Mouse (Mus musculus) forebrain, embryonic 11.5 days (tissue): ENCODE results near the gene Hoxc6. TPM values are rescaled to one million over a fixed set of nuclear protein-coding genes. Genes with fewer than 3 reads are reported as not detected.

Experiments used
- ATAC-seq: fragments of 200-750 bp; cut with Nextera tagmentation; replicated peaks from 2 replicates; pipeline ENCODE4 v1.8.0; 2017; ENCODE audit warnings: moderate TSS enrichment; ENCODE audit not compliant: low FRiP score
- DNase-seq: peaks from one replicate; pipeline ENCODE4 v3.0.0-alpha.2; 2017; ENCODE audit warnings: low spot score
- H3K27ac ChIP-seq: fragments of 300-500 bp; sonication (generic); 2 replicates; pipeline ENCODE4 v1.5.1; 2014; ENCODE audit warnings: low read depth, low read length
- H3K27me3 ChIP-seq: fragments of 300-500 bp; sonication (generic); 2 replicates; pipeline ENCODE4 v1.6.1; 2014; ENCODE audit warnings: mild to moderate bottlenecking, low read length, mixed read lengths; ENCODE audit not compliant: control insufficient read depth, insufficient read depth
- H3K36me3 ChIP-seq: fragments of 300-500 bp; sonication (generic); 2 replicates; pipeline ENCODE4 v1.6.1; 2014; ENCODE audit warnings: mild to moderate bottlenecking, low read length, moderate library complexity, mixed read lengths; ENCODE audit not compliant: control insufficient read depth, insufficient read depth
- H3K4me1 ChIP-seq: fragments of 300-500 bp; sonication (generic); replicated peaks from 2 replicates; pipeline ENCODE4 v1.6.1; 2014; ENCODE audit warnings: low read length, mixed read lengths; ENCODE audit not compliant: control insufficient read depth, insufficient read depth
- H3K4me2 ChIP-seq: fragments of 300-500 bp; sonication (generic); 2 replicates; pipeline ENCODE4 v1.6.1; 2014; ENCODE audit warnings: low read depth, mild to moderate bottlenecking, low read length, moderate library complexity, mixed read lengths; ENCODE audit not compliant: severe bottlenecking
- H3K4me3 ChIP-seq: fragments of 300-500 bp; sonication (generic); 2 replicates; pipeline ENCODE4 v1.5.1; 2014; ENCODE audit warnings: low read depth, low read length
- H3K9ac ChIP-seq: fragments of 300-500 bp; sonication (generic); 2 replicates; pipeline ENCODE4 v1.6.1; 2014; ENCODE audit warnings: low read length
- H3K9me3 ChIP-seq: fragments of 300-500 bp; sonication (generic); 2 replicates; pipeline ENCODE4 v1.6.1; 2016; ENCODE audit warnings: low read length, mixed read lengths; ENCODE audit not compliant: control insufficient read depth
- whole genome bisulfite sequencing: fragments of 180-500 bp; shearing (Covaris S2); extraction: QIAGEN DNeasy Blood & Tissue Kit; methylation state at CpG from one replicate; pipeline ENCODE4 v1.1.7; 2014; 5-methylcytosine and 5-hydroxymethylcytosine counted together
- polyA plus RNA-seq: library from polyadenylated mRNA; unstranded; fragments of >200 nt; fragmentation: Nextera tagmentation; extraction: Ambion mirVana; gene quantifications from 2 replicates; pipeline ENCODE4 v1.2.1, GENCODE M21; 2014

The Hoxc6 gene
- polyA plus RNA-seq, 1 experiment from 2014 or later: not detected

- Histone ChIP-seq H3K27ac (no peak within 1 kb of the TSS), H3K27me3 (peaks cover 99% of the 10 kb centered on the region), H3K4me2 (no peak within 1 kb of the TSS), H3K36me3 (no peaks in the 10 kb centered on the region), H3K4me1 (no peaks in the 10 kb centered on the region), H3K4me3 (no peak within 1 kb of the TSS), H3K9ac (no peak within 1 kb of the TSS), H3K9me3 (no peaks in the 10 kb centered on the region)
- no peak for DNase-seq
- WGBS: 3% methylated on average over 9 of the region's 9 CpGs
- ATAC-seq: no peak
Measured at GRCm38 (mm10) chr15:103018636-103019035, 20.6 kb downstream of the Hoxc6 start, which contains the start of gene Hoxc4. TSS of gene Hoxc4 (plus strand) at chr15:103018934.

DNA sequence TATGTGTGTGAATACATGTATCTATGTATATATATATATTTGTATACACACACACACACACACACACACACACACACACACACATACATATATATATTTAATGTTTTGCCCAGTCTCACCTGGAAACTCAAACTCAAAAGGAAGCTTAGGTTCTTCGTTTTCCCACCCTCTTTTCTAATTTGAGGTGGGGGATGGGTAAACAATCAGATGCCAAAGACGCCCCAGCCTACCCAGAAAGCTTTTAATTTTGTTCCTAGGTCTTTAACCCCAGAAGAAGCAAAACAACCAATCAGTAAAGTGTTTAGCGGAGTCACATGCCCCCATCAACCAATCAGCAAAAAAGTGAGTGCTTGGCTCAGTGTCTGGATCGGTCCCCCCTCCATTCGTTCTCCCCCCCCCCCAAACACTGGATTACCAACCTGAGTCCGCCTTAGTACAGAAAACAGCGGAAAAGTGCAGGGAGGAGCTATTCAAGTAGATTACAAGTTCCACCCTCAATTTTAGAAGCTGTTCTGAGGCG lies 22.9 kb downstream of the Hoxc6 start:
- DNase-seq (no peak), ATAC-seq (no peak)
- Histone ChIP-seq H3K4me2 (no peak overlapping the region), H3K27me3 (peaks cover 99% of the 10 kb centered on the region), H3K27ac (no peak overlapping the region), H3K4me1 (no peaks in the 10 kb centered on the region), H3K4me3 (no peak overlapping the region), H3K9ac (no peak overlapping the region), H3K9me3 (no peaks in the 10 kb centered on the region), H3K36me3 (no peaks in the 10 kb centered on the region)
- 1% methylated on average over 8 of the region's 8 CpGs for WGBS

DNA sequence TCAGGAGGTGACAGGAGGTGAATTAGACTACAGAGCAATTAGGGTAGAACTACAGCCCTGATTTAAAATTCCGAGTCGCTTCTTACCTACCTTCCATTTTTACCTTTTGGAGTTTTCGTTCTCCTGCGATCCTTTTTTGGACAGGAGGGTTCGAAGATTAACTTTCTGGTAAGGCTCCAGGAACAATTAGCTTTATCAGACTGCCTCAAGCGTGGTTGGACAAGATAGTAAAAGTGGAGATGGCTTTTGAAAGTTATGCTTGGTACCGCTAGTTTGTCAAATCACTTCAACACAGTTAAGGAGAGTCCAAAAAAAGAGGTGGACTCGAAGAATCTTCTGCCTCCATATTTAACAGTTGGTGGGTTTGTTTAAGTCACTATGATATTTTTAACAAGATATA lies 23.5 kb downstream of the Hoxc6 start:
- ATAC-seq: no peak
- 6% methylated on average over 8 of the region's 8 CpGs for WGBS
- peaks cover 99% of the 10 kb centered on the region for H3K27me3 ChIP-seq

GRCm38 (mm10) chr15:103024131-103024530 lies 26.1 kb downstream of the Hoxc6 start:
- no peak overlapping the region for H3K9ac ChIP-seq
- H3K36me3 ChIP-seq: no peaks in the 10 kb centered on the region
- peaks cover 99% of the 10 kb centered on the region for H3K27me3 ChIP-seq
- no peak overlapping the region for H3K27ac ChIP-seq
- 8% methylated on average over 2 of the region's 2 CpGs for WGBS
- DNase-seq (no peak), ATAC-seq (no peak)
- H3K4me2 ChIP-seq: no peak overlapping the region
- no peaks in the 10 kb centered on the region for H3K9me3 ChIP-seq
- no peaks in the 10 kb centered on the region for H3K4me1 ChIP-seq
- no peak overlapping the region for H3K4me3 ChIP-seq

More for the DNA sequence above, 23.5 kb downstream of the Hoxc6 start:
- no peak for DNase-seq
- H3K27ac ChIP-seq: no peak overlapping the region
- no peaks in the 10 kb centered on the region for H3K36me3 ChIP-seq
- no peaks in the 10 kb centered on the region for H3K9me3 ChIP-seq
- H3K4me1 ChIP-seq: no peaks in the 10 kb centered on the region
- no peak overlapping the region for H3K9ac ChIP-seq
- H3K4me2 ChIP-seq: no peak overlapping the region
- H3K4me3 ChIP-seq: no peak overlapping the region

DNA sequence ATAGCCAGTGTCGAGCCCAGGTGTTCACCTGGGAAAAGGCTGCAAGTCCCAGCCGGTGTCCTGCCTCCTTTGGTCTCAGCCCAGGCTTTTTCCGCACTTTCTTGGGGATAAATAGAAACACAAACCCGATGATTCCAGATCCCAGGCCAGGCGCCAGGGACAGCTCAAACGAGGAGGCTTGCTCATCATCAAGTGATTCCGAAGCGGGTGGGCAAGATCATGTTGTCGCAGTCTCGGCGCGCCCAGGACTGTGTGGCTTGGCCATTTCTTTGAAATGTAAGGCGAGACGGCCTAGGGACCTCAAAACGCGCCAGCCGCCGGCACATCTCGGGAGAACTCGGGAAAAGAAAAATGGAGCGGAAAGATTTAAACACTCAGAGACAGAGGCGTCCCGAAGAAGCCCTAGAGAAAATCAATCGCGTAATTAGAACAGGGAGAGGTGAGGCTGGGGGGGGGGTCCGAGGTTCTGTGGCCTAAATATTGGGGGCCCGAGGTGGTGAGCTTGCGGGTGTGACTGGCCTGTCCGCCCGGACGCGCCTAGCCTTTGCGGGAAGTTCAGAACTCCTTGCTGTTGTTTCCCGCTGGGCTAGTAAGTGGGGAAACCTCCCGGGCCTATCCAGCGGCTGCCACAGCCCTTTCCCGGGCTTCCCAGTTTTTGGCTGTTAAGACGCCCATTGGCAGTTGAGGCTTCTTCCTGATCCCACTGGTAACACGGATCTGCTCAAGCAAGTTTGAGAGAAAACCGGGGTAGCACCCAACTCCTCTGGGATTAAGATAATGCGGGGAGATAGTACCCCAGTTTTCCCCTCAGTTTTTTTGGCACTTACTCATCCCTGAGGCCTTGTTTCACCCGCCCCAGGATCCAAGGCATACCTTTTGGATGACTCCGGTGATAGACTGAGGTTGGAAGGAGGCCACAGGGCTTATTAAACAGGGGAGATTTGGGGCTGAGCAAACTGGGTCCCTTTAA lies 29.5 kb downstream of the Hoxc6 start:
- H3K9ac ChIP-seq: no peak overlapping the region

DNA sequence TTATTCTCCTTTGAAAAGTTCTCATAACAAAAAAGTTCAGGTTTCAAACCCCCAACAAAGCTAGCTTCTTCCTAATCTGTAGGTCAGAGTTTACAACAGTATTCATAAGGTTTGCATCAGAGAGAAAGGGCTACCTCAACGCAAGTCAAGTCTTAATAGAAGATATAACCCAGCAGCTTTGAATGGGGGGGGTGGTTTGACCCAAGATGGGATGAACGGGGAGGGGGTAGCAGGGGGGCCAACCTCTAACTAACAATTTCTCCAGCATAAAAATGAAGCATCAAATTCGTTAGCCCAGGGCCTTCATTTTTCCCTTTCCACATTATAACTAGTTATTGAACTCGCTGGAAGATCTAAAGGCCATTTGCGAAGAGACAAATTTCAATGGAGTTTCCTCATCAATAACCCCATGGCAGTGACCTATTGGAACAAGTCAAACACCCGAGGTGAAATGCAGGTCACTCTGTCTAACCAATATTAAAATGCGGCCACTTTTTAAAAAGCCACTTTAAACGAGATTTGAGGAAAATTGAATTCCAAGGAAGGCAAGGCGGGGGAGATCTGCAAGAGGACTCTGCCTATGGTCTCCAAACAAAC lies 31.0 kb downstream of the Hoxc6 start:
- H3K4me2 ChIP-seq: no peak overlapping the region
- no peak overlapping the region for H3K4me3 ChIP-seq
- no peak overlapping the region for H3K27ac ChIP-seq
- ATAC-seq: no peak
- DNase-seq: no peak
- H3K4me1 ChIP-seq: no peaks in the 10 kb centered on the region; the same call in 1 of the 2 replicates
- H3K36me3 ChIP-seq: no peaks in the 10 kb centered on the region
- peaks cover 96% of the 10 kb centered on the region for H3K27me3 ChIP-seq
- H3K9ac ChIP-seq: no peak overlapping the region
- no peaks in the 10 kb centered on the region for H3K9me3 ChIP-seq
- 7% methylated on average over 9 of the region's 9 CpGs for WGBS

More for the DNA sequence above, 29.5 kb downstream of the Hoxc6 start:
- Histone ChIP-seq H3K27ac (no peak overlapping the region), H3K4me2 (no peak overlapping the region), H3K4me1 (no peaks in the 10 kb centered on the region), H3K27me3 (peaks cover 96% of the 10 kb centered on the region), H3K9me3 (no peaks in the 10 kb centered on the region), H3K36me3 (no peaks in the 10 kb centered on the region), H3K4me3 (no peak overlapping the region)
- no peak for ATAC-seq
- DNase-seq: no peak
- under 1% methylated on average over 43 of the region's 43 CpGs for WGBS

- peaks cover 96% of the 10 kb centered on the region for H3K27me3 ChIP-seq
- no peaks in the 10 kb centered on the region for H3K36me3 ChIP-seq
- H3K4me2 ChIP-seq: no peak overlapping the region
- H3K9ac ChIP-seq: no peak overlapping the region
- DNase-seq (no peak), ATAC-seq (no peak)
- no peaks in the 10 kb centered on the region for H3K9me3 ChIP-seq
- no peaks in the 10 kb centered on the region; the same call in 1 of the 2 replicates for H3K4me1 ChIP-seq
- WGBS: 2% methylated on average over 8 of the region's 8 CpGs
- no peak overlapping the region for H3K4me3 ChIP-seq
- no peak overlapping the region for H3K27ac ChIP-seq
Measured at GRCm38 (mm10) chr15:103030142-103030541, 32.1 kb downstream of the Hoxc6 start.

- Histone ChIP-seq H3K4me3 (no peak overlapping the region), H3K27me3 (peaks cover 95% of the 10 kb centered on the region), H3K36me3 (no peaks in the 10 kb centered on the region), H3K27ac (no peak overlapping the region), H3K9me3 (no peaks in the 10 kb centered on the region), H3K9ac (no peak overlapping the region), H3K4me1 (no peaks in the 10 kb centered on the region; the same call in 1 of the 2 replicates), H3K4me2 (no peak overlapping the region)
- DNase-seq: no peak
- no peak for ATAC-seq
- WGBS: 0% methylated on average over 2 of the region's 3 CpGs
Measured at GRCm38 (mm10) chr15:103032167-103032566, 34.1 kb downstream of the Hoxc6 start.
